Mouse (Mus musculus) liver, embryonic 15.5 days (tissue): ENCODE measurements around the gene Dnajc6. TPM values are rescaled to one million over a fixed set of nuclear protein-coding genes. Genes with fewer than 3 reads are reported as not detected.

Experiments
- ATAC-seq: fragments of 200-750 bp; cut with Nextera tagmentation; 2 replicates; pipeline ENCODE4 v1.8.0; 2017; ENCODE audit warnings: moderate number of reproducible peaks, mild to moderate bottlenecking, moderate library complexity; ENCODE audit not compliant: insufficient read depth
- H3K27ac ChIP-seq: fragments of 300-500 bp; sonication (generic); replicated peaks from 2 replicates; pipeline ENCODE4 v1.5.1; 2015; ENCODE audit warnings: mild to moderate bottlenecking, inconsistent platforms
- H3K27me3 ChIP-seq: fragments of 300-500 bp; sonication (generic); 2 replicates; pipeline ENCODE4 v1.6.1; 2015; ENCODE audit warnings: mild to moderate bottlenecking, inconsistent platforms
- H3K36me3 ChIP-seq: fragments of 300-500 bp; sonication (generic); replicated peaks from 2 replicates; pipeline ENCODE4 v1.6.1; 2015; ENCODE audit warnings: moderate library complexity, mild to moderate bottlenecking, inconsistent platforms
- H3K4me1 ChIP-seq: fragments of 300-500 bp; sonication (generic); replicated peaks from 2 replicates; pipeline ENCODE4 v1.6.1; 2015; ENCODE audit warnings: inconsistent platforms
- H3K4me2 ChIP-seq: fragments of 300-500 bp; sonication (generic); 2 replicates; pipeline ENCODE4 v1.6.1; 2015; ENCODE audit warnings: moderate library complexity, mild to moderate bottlenecking, inconsistent platforms
- H3K4me3 ChIP-seq: fragments of 300-500 bp; sonication (generic); replicated peaks from 2 replicates; pipeline ENCODE4 v1.5.1; 2015; ENCODE audit warnings: mild to moderate bottlenecking, inconsistent platforms
- H3K9ac ChIP-seq: fragments of 300-500 bp; sonication (generic); 2 replicates; pipeline ENCODE4 v1.6.1; 2015; ENCODE audit warnings: moderate library complexity, mild to moderate bottlenecking, inconsistent platforms
- H3K9me3 ChIP-seq: fragments of 300-500 bp; sonication (generic); replicated peaks from 2 replicates; pipeline ENCODE4 v1.6.1; 2016; ENCODE audit warnings: inconsistent platforms
- WGBS: fragments of 180-500 bp; shearing (Covaris S2); methylation state at CpG from one replicate; pipeline ENCODE4 v1.1.7; 2015; ENCODE audit warnings: mixed read lengths; ENCODE audit not compliant: insufficient replicate concordance; 5-methylcytosine and 5-hydroxymethylcytosine counted together
- polyA plus RNA-seq: library from polyadenylated mRNA; unstranded; fragments of >200 nt; fragmentation: Nextera tagmentation; extraction: Ambion mirVana; gene quantifications from 2 replicates; pipeline ENCODE4 v1.2.1, GENCODE M21; 2015

Gene Dnajc6
- polyA plus RNA-seq, 1 experiment from 2014 or later: 0.15 TPM

DNA sequence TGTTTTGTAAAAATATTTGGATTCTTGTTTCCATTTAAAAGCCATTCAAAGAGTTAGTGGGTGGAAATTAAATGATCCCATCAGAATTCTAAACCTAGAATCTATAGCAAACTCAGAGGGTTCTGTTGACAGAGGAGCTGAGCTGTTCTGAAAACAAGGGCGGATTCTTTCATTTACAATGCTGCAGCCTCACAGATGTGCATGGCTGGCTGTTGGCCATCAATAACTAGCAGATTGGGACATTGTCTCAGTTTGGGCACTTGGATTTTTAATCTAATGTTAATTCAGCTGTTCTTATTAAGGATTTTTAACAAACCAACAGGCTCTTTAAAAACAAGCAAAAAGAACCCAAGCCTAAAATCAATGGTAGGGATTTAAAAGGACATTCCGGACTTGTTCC lies 75.7 kb downstream of the Dnajc6 start:
- Histone ChIP-seq H3K4me1 (no peaks in the 10 kb centered on the region), H3K9ac (no peak overlapping the region), H3K4me3 (no peak overlapping the region), H3K36me3 (no peaks in the 10 kb centered on the region), H3K4me2 (no peak overlapping the region), H3K9me3 (no peaks in the 10 kb centered on the region), H3K27ac (no peak overlapping the region), H3K27me3 (no peaks in the 10 kb centered on the region)
- ATAC-seq: no peak
- WGBS: 52% methylated on average over 2 of the region's 2 CpGs

- no peak overlapping the region for H3K4me2 ChIP-seq
- no peaks in the 10 kb centered on the region for H3K9me3 ChIP-seq
- ATAC-seq: no peak
- H3K4me3 ChIP-seq: no peak overlapping the region
- no peaks in the 10 kb centered on the region for H3K36me3 ChIP-seq
- no peaks in the 10 kb centered on the region for H3K4me1 ChIP-seq
- no peaks in the 10 kb centered on the region for H3K27me3 ChIP-seq
- no peak overlapping the region for H3K9ac ChIP-seq
- WGBS: 66% methylated on average over 5 of the region's 5 CpGs
- no peak overlapping the region for H3K27ac ChIP-seq
Observed at GRCm38 (mm10) chr4:101575307-101575706, 78.9 kb downstream of the Dnajc6 start.

DNA sequence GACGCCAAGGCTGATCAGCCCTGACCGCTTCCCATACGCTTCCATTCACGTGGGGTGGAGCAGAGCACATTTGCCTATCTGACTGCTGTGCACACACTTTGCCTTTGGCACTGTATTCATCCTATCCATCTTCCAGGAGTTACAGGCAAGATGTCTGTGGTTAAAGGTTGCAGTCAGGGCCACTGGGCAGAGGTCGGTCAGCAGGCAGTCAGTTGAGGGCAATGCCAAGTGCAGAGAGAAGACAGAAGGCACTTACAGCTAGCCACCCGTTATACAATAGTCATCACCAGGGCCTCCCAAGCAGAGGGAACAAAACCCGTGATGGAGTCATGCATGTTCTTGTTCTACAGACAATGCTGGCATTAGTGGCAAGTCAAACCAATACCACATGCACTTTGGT lies 82.3 kb downstream of the Dnajc6 start:
- Histone ChIP-seq H3K36me3 (no peaks in the 10 kb centered on the region), H3K27me3 (no peaks in the 10 kb centered on the region), H3K9ac (no peak overlapping the region), H3K4me3 (no peak overlapping the region), H3K4me2 (no peak overlapping the region), H3K27ac (no peak overlapping the region), H3K9me3 (no peaks in the 10 kb centered on the region), H3K4me1 (no peaks in the 10 kb centered on the region)
- ATAC-seq: no peak
- WGBS: 63% methylated on average over 7 of the region's 7 CpGs

- Histone ChIP-seq H3K9me3 (no peaks in the 10 kb centered on the region), H3K36me3 (no peaks in the 10 kb centered on the region), H3K4me1 (no peaks in the 10 kb centered on the region)
Observed at GRCm38 (mm10) chr4:101579517-101579916, 83.1 kb downstream of the Dnajc6 start.

GRCm38 (mm10) chr4:101581156-101581555 lies 84.7 kb downstream of the Dnajc6 start:
- H3K4me3 ChIP-seq: no peak overlapping the region
- no peaks in the 10 kb centered on the region for H3K27me3 ChIP-seq
- ATAC-seq: no peak
- no peak overlapping the region for H3K9ac ChIP-seq
- H3K4me1 ChIP-seq: no peaks in the 10 kb centered on the region
- no peak overlapping the region for H3K27ac ChIP-seq
- 66% methylated on average over 4 of the region's 4 CpGs for WGBS
- H3K9me3 ChIP-seq: no peaks in the 10 kb centered on the region
- no peak overlapping the region for H3K4me2 ChIP-seq
- H3K36me3 ChIP-seq: no peaks in the 10 kb centered on the region

More at GRCm38 (mm10) chr4:101579517-101579916, 83.1 kb downstream of the Dnajc6 start:
- 62% methylated on average over 5 of the region's 5 CpGs for WGBS
- no peak for ATAC-seq
- Histone ChIP-seq H3K27me3 (no peaks in the 10 kb centered on the region), H3K9ac (no peak overlapping the region), H3K4me3 (no peak overlapping the region), H3K4me2 (no peak overlapping the region), H3K27ac (no peak overlapping the region)

- H3K27ac ChIP-seq: no peak overlapping the region
- no peaks in the 10 kb centered on the region for H3K4me1 ChIP-seq
- no peaks in the 10 kb centered on the region for H3K9me3 ChIP-seq
- no peak overlapping the region for H3K4me3 ChIP-seq
- H3K9ac ChIP-seq: no peak overlapping the region
- H3K27me3 ChIP-seq: no peaks in the 10 kb centered on the region
- H3K4me2 ChIP-seq: no peak overlapping the region
- H3K36me3 ChIP-seq: no peaks in the 10 kb centered on the region
- no peak for ATAC-seq
- 31% methylated on average over 2 of the region's 2 CpGs for WGBS
Observed at GRCm38 (mm10) chr4:101582882-101583281, 86.4 kb downstream of the Dnajc6 start.

DNA sequence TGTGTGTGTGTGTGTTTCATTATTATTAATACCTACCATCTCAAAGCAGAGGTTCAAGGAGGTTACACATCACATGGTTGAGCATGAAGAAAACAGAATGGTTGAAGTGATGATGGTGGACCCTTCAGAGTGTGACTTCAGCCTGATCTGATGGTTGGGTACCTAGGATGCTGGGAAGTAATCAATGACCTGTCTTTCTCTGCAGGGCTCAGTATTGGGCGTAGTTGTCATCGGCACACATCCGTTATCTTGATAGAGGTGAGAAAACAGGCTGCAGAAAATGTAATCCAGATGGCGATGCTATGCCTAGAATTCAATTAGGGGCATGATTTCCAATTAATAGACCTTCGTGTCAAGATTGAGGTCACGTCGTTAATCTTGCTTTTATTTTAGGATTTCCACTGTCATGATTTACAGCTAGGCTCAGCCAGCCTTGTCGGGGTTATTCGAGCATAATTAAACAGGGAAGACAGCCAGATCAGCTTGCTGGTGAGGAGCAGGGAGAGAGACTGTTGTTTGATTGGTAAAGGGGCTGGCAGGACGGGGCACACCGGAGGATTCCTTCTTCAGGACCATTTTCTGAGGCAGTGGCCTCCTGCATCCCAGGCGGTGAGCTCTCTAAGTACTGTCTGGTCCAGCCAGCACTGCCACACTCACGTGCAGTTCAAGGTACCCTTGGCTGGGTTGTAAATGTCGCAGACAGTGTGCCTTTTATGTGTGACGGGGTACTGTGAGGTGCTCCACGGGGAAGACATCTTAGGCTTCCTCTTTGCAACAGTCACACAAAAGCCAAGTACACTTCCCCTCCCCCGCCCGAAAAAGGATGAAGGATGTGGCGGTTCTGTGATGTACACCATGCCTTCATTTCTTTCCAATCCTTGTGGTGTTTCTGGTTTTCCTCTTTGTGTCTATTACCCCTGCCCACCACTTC lies 88.3 kb downstream of the Dnajc6 start:
- Histone ChIP-seq H3K27ac (no peak overlapping the region), H3K27me3 (no peaks in the 10 kb centered on the region), H3K36me3 (no peaks in the 10 kb centered on the region), H3K4me3 (no peak overlapping the region), H3K9ac (no peak overlapping the region), H3K4me1 (no peaks in the 10 kb centered on the region), H3K4me2 (no peak overlapping the region), H3K9me3 (no peaks in the 10 kb centered on the region)
- ATAC-seq: no peak
- WGBS: 59% methylated on average over 19 of the region's 19 CpGs

- Histone ChIP-seq H3K4me1 (no peaks in the 10 kb centered on the region), H3K27ac (no peak overlapping the region), H3K4me3 (no peak overlapping the region), H3K9me3 (no peaks in the 10 kb centered on the region), H3K36me3 (no peaks in the 10 kb centered on the region), H3K4me2 (no peak overlapping the region), H3K9ac (no peak overlapping the region), H3K27me3 (no peaks in the 10 kb centered on the region)
- no peak for ATAC-seq
- WGBS: 44% methylated on average over 8 of the region's 8 CpGs
Observed at GRCm38 (mm10) chr4:101585455-101586184, 89.2 kb downstream of the Dnajc6 start.

DNA sequence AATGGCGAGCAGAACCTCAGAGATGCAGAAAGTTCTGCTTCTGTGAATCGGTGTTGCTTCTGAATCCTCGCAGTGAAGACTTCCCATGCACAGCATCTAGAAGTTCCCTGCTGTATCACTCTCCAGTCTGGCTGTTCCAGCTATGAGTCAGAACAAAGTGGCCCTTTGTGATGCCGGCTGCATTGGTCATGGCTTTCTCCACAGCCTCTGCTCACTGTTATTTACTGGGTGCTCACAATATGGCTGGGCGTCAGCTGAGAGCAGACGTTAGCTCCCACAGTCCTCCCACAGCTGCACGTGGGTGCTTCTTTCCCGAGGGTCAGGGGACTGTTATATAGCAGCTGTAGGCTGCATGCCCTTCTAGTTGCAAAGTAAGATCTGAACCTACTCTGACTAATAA lies 92.5 kb downstream of the Dnajc6 start:
- no peaks in the 10 kb centered on the region for H3K27me3 ChIP-seq
- no peak overlapping the region for H3K4me3 ChIP-seq
- no peak overlapping the region for H3K4me2 ChIP-seq
- no peak overlapping the region for H3K9ac ChIP-seq
- no peak for ATAC-seq
- no peaks in the 10 kb centered on the region for H3K9me3 ChIP-seq
- no peaks in the 10 kb centered on the region for H3K4me1 ChIP-seq
- WGBS: 59% methylated on average over 8 of the region's 8 CpGs
- no peak overlapping the region for H3K27ac ChIP-seq
- H3K36me3 ChIP-seq: no peaks in the 10 kb centered on the region

DNA sequence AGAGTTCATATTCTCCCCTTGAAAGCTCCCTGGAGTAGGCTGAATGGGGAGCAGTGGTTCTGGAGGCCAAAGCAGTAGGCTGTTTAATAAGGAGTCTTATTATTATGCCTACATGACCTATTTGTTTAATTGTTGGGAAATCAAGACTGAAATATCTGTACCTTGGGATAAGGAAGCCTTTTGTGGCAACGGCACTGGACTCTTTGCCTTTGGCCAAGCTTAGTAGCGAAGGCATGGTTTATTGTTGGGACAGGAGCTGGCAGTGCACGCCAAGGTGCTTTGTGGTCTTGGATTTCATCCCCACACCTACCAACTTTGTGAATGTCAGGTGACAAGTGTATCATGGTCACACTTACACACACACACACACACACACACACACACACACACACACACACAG lies 93.3 kb downstream of the Dnajc6 start:
- ATAC-seq: no peak
- no peaks in the 10 kb centered on the region for H3K27me3 ChIP-seq
- no peaks in the 10 kb centered on the region for H3K4me1 ChIP-seq
- no peak overlapping the region for H3K9ac ChIP-seq
- H3K4me3 ChIP-seq: no peak overlapping the region
- no peaks in the 10 kb centered on the region for H3K36me3 ChIP-seq
- 70% methylated on average over 3 of the region's 3 CpGs for WGBS
- no peak overlapping the region for H3K27ac ChIP-seq
- H3K4me2 ChIP-seq: no peak overlapping the region
- H3K9me3 ChIP-seq: no peaks in the 10 kb centered on the region

DNA sequence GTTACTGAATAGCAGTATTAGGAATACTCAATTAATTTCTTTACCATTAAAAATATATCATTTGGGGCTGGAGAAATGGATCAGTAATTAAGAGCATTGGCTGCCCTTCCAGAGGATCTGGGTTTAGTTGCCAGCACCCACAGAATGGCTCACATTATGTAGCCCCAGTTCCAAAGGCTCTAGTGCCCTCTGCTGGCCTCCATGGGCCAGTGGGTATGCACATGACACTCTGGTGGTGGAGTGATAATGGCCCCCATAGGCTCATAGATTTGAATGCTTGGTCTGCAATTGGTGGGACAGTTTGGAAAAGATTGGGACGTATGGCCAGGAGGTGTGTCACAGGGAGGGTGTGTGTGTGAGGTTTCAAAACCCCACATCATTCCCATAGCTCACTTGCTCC lies 95.0 kb downstream of the Dnajc6 start:
- Histone ChIP-seq H3K27me3 (no peaks in the 10 kb centered on the region), H3K27ac (no peak overlapping the region), H3K9me3 (no peaks in the 10 kb centered on the region), H3K9ac (no peak overlapping the region), H3K36me3 (no peaks in the 10 kb centered on the region), H3K4me1 (no peaks in the 10 kb centered on the region), H3K4me2 (no peak overlapping the region), H3K4me3 (no peak overlapping the region)
- WGBS: 64% methylated on average over 1 of the region's 1 CpGs
- no peak for ATAC-seq
